Mouse (Mus musculus): Measurements from ENCODE around the gene Ttc25. TPM values are rescaled to one million over a fixed set of nuclear protein-coding genes. Genes with fewer than 3 reads are reported as not detected.
A peak's percentile ranks its signal among the peaks of the same experiment; 100 is the strongest.

Ttc25 gene
- total and polyA plus RNA-seq, 2 experiments from 2014 or later, result 1.5 to 1.8 TPM

DNA sequence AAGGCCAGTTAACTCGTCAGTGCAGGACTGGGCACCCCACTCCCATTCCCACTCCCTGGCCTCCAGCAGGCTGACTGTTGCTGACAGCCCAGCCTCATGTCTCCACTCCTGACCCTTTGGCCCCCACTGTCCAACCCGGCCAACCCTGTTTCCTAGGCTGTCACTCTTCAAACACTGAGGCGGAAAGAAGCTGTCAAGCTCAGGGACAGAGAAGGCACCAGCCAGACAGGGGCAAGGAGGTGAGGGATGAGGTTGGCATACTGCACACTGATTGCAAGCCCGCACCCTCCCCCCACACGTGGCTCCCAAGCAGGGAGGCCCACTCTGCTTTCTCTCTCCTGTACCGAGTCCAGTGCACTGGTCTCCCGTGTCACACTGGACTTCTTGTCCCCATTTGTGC is 26.2 kb upstream of the Ttc25 start:
- ATAC-seq (no peak), DNase-seq (ENCODE audit: low spot score) (no peak)
- H3K4me1 ChIP-seq (ENCODE audit: insufficient read depth, low read length), result peaks cover under 1% of the 10 kb centered on the region; the same call in 1 of the 2 replicates
- no peak overlapping the region for H3K9ac ChIP-seq (replicated peaks; ENCODE audit: low read length)
- no peak overlapping the region for H3K27ac ChIP-seq
- WGBS, result 79% methylated on average over 6 of the region's 7 CpGs
- no peaks in the 10 kb centered on the region for H3K27me3 ChIP-seq (ENCODE audit: insufficient read depth, low read length)
- no peak overlapping the region for H3K4me2 ChIP-seq (ENCODE audit: low read depth, low read length)
- no peak overlapping the region for H3K4me3 ChIP-seq (ENCODE audit: low read length)
- H3K36me3 ChIP-seq (ENCODE audit: insufficient read depth, low read length), result peaks cover 76% of the 10 kb centered on the region
- H3K9me3 ChIP-seq (ENCODE audit: low read length), result no peaks in the 10 kb centered on the region
- no peak for TF ChIP-seq CTCF (IDR thresholded peaks at IDR 0.05; ENCODE audit: low read depth)

GRCm38 (mm10) chr11:100520838-100521237 is 24.6 kb upstream of the Ttc25 start:
- Histone ChIP-seq H3K4me1 (ENCODE audit: insufficient read depth, low read length) (peaks cover 17% of the 10 kb centered on the region), H3K9me3 (ENCODE audit: low read length) (no peaks in the 10 kb centered on the region), H3K36me3 (ENCODE audit: insufficient read depth, low read length) (peaks cover 59% of the 10 kb centered on the region), H3K4me3 (ENCODE audit: low read length) (no peak overlapping the region), H3K9ac (replicated peaks; ENCODE audit: low read length) (no peak overlapping the region), H3K27ac (0 out of 2 replicates have a peak overlapping the region, but pooled peaks have one; percentile 26), H3K4me2 (ENCODE audit: low read depth, low read length) (no peak overlapping the region), H3K27me3 (ENCODE audit: insufficient read depth, low read length) (no peaks in the 10 kb centered on the region)
- peak; percentile 49 for DNase-seq (ENCODE audit: low spot score)
- TF ChIP-seq CTCF (IDR thresholded peaks at IDR 0.05; ENCODE audit: low read depth), result no peak
- no peak; the same call in 1 of the 2 replicates for ATAC-seq
- 62% methylated on average over 15 of the region's 15 CpGs for WGBS

DNA sequence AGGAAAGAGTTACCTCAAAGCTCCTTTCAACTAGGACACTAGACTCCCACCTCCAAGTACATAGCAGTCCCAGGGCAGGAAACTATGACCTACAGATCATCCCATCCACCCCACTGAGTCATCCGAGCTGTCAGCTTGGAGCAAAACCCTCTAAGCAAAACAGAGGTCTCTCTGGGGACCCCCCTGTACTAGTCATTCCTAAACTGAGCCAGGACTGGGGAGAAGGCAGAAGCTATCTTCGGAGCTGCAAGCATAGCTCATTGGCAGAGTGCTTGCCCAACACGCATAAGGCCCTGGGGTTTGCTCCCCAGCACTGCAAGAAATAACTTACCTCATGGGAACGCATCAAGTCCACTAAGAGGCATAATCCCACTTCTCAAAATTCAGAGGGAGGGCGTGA is 21.0 kb upstream of the Ttc25 start:
- no peak for TF ChIP-seq CTCF (IDR thresholded peaks at IDR 0.05; ENCODE audit: low read depth)
- Histone ChIP-seq H3K4me2 (ENCODE audit: low read depth, low read length) (no peak overlapping the region), H3K27ac (no peak overlapping the region), H3K27me3 (ENCODE audit: insufficient read depth, low read length) (no peaks in the 10 kb centered on the region), H3K36me3 (ENCODE audit: insufficient read depth, low read length) (peaks cover 43% of the 10 kb centered on the region), H3K4me1 (ENCODE audit: insufficient read depth, low read length) (peaks cover 28% of the 10 kb centered on the region), H3K4me3 (ENCODE audit: low read length) (no peak overlapping the region), H3K9ac (replicated peaks; ENCODE audit: low read length) (no peak overlapping the region), H3K9me3 (ENCODE audit: low read length) (no peaks in the 10 kb centered on the region)
- ATAC-seq (no peak), DNase-seq (ENCODE audit: low spot score) (no peak)
- 77% methylated on average over 5 of the region's 5 CpGs for WGBS

DNA sequence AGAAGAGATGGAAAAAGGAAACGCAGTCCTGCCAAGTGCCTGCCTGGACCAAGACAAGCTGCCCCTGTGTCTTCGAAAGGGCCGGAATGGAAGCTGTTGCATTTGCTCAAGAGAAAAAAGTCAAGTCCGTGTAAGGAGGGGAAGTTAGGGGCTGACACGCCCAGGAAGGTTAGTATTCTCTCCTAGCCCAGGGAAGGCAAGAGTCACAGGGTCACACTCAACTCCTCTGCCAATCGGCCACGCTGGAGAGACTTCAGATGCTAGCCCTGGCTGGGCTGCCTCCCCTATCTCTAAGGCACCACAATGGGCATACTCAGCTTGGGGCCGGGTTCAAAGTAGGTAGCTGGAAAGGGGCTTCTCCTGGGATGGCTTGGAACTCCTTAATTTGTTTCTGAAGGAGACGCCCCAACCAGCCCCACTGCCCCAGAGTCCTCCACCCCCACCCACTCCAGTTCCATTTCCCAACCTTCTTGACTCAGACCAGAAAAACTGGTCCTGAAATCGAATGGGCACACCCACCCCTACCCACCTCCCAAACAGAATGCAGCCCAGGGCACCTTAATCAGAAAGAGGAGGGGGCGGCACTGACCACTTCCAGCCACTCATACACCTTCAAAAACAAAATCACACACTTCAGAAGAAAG is 20.3 kb upstream of the Ttc25 start:
- Histone ChIP-seq H3K4me3 (ENCODE audit: low read length) (peak overlapping the region; percentile 89), H3K9ac (replicated peaks; ENCODE audit: low read length) (peak overlapping the region; percentile 79; the same call in 1 of the 2 replicates), H3K4me2 (ENCODE audit: low read depth, low read length) (peak overlapping the region; percentile 93), H3K27ac (no peak overlapping the region), H3K36me3 (ENCODE audit: insufficient read depth, low read length) (peaks cover 35% of the 10 kb centered on the region), H3K9me3 (ENCODE audit: low read length) (no peaks in the 10 kb centered on the region), H3K4me1 (ENCODE audit: insufficient read depth, low read length) (peaks cover 28% of the 10 kb centered on the region), H3K27me3 (ENCODE audit: insufficient read depth, low read length) (no peaks in the 10 kb centered on the region)
- DNase-seq (ENCODE audit: low spot score), result no peak
- WGBS, result 44% methylated on average over 11 of the region's 11 CpGs
- no peak for ATAC-seq
- TF ChIP-seq CTCF (IDR thresholded peaks at IDR 0.05; ENCODE audit: low read depth), result no peak

DNA sequence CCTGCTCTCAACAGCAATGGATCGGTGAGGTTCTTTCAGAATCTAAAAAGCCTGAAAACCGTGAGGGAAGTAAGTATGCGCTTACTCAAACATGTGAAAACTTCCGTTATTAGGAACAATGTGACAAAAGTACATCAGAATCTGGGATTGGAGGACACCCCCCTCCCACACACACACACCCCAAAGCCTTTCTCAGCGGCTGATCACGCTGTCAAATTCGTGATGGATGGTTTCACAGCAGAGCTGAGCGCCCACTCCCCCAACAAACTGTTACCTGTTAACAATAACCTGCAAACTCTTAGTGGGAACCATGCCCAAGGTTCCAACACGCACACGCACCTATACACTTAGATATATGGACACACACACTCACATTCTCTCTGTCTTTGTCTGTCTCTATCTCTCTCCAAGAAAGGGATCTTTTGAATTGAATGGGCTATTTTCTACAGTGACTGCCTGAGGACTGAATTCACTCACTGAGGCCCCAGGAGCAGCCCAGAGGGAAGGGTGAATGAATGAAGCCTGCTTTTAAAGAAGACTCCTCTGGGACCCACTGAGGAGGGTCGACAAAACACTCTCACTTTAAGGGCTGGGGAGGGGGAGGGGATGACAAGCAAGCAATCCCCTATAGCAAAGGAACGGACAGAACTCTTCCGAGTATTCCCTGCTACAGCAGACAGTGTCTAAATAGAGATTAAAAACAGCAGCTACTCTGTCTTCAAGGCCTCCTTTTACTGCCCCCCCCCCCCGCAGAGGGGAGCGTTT is 19.2 kb upstream of the Ttc25 start:
- WGBS, result 7% methylated on average over 15 of the region's 15 CpGs
- Histone ChIP-seq H3K4me3 (ENCODE audit: low read length) (peak overlapping the region; percentile 89), H3K27ac (no peak overlapping the region), H3K36me3 (ENCODE audit: insufficient read depth, low read length) (peaks cover 26% of the 10 kb centered on the region), H3K9ac (replicated peaks; ENCODE audit: low read length) (peak overlapping the region; percentile 79), H3K27me3 (ENCODE audit: insufficient read depth, low read length) (no peaks in the 10 kb centered on the region), H3K4me1 (ENCODE audit: insufficient read depth, low read length) (peaks cover 28% of the 10 kb centered on the region), H3K4me2 (ENCODE audit: low read depth, low read length) (peak overlapping the region; percentile 93), H3K9me3 (ENCODE audit: low read length) (no peaks in the 10 kb centered on the region)
- ATAC-seq (no peak), DNase-seq (ENCODE audit: low spot score) (no peak)
- no peak for TF ChIP-seq CTCF (IDR thresholded peaks at IDR 0.05; ENCODE audit: low read depth)

GRCm38 (mm10) chr11:100527066-100527457 is 18.3 kb upstream of the Ttc25 start:
- peak overlapping the region; percentile 79 for H3K9ac ChIP-seq (replicated peaks; ENCODE audit: low read length)
- TF ChIP-seq CTCF (IDR thresholded peaks at IDR 0.05; ENCODE audit: low read depth), result peak; percentile 52
- H3K27me3 ChIP-seq (ENCODE audit: insufficient read depth, low read length), result no peaks in the 10 kb centered on the region
- peaks cover 18% of the 10 kb centered on the region; the same call in 1 of the 2 replicates for H3K36me3 ChIP-seq (ENCODE audit: insufficient read depth, low read length)
- peak overlapping the region; percentile 88 for H3K27ac ChIP-seq
- peaks cover 28% of the 10 kb centered on the region for H3K4me1 ChIP-seq (ENCODE audit: insufficient read depth, low read length)
- H3K4me2 ChIP-seq (ENCODE audit: low read depth, low read length), result peak overlapping the region; percentile 93
- peak; percentile 78 for DNase-seq (ENCODE audit: low spot score)
- peak overlapping the region; percentile 89 for H3K4me3 ChIP-seq (ENCODE audit: low read length)
- no peaks in the 10 kb centered on the region for H3K9me3 ChIP-seq (ENCODE audit: low read length)
- 1% methylated on average over 26 of the region's 26 CpGs for WGBS
- ATAC-seq, result peak; percentile 25

Data from hindbrain, postnatal 0 days (tissue).